Mouse (Mus musculus): ENCODE measurements at regions not wholly inside any gene's neighbourhood (a gene's known extent, or its start where the extent isn't known, plus 50 kb on each side); places are given as distances from the start of the nearest gene placed in this dataset.
"Not testable (repeated sequence)": the region's sequence is repeated elsewhere in the genome, so short reads cannot be mapped to it uniquely, and the experiment has no call there.

- no peak for DNase-seq (ENCODE audit: extremely low spot score, low spot score)
Observed at GRCm38 (mm10) chr13:18651658-18652057, 65.4 kb upstream of the Vps41 start.

- DNase-seq (ENCODE audit: extremely low spot score, low spot score): peak; percentile 31
Observed at GRCm38 (mm10) chr13:18614763-18615616, 102.1 kb upstream of the Vps41 start.

GRCm38 (mm10) chr13:18580718-18581550, 136.2 kb upstream of the Vps41 start:
- no peak for DNase-seq (ENCODE audit: extremely low spot score, low spot score)

GRCm38 (mm10) chr13:18576016-18576415, 141.1 kb upstream of the Vps41 start:
- no peak for DNase-seq (ENCODE audit: extremely low spot score, low spot score)

- no peak for DNase-seq (ENCODE audit: extremely low spot score, low spot score)
Observed at GRCm38 (mm10) chr13:18575599-18575998, 141.5 kb upstream of the Vps41 start.

GRCm38 (mm10) chr13:18542032-18542431, 144.5 kb upstream of the Pou6f2 start:
- DNase-seq (ENCODE audit: extremely low spot score, low spot score): not testable (repeated sequence)

GRCm38 (mm10) chr13:18530509-18530908, 133.0 kb upstream of the Pou6f2 start:
- no peak for DNase-seq (ENCODE audit: extremely low spot score, low spot score)

DNA sequence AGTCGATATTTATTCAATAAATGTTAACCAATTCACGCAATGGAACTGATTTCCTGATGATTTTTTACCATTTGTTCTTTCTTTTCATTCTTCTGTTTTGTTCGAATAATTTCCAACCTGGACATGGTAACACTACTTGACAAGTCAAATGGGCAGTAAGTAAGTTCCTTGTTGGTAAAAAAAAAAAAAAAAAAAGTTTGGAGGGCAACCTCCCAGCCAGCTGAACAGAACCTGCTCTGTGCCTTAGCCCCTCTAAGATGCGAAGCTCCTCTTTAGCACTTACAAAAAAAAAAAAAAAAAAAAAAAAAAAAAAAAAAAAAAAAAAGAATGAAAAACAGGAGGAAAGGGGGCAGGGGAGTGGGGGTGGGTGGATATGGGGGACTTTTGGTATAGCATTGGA, 100.7 kb upstream of the Pou6f2 start:
- DNase-seq (ENCODE audit: extremely low spot score, low spot score): no peak

DNA sequence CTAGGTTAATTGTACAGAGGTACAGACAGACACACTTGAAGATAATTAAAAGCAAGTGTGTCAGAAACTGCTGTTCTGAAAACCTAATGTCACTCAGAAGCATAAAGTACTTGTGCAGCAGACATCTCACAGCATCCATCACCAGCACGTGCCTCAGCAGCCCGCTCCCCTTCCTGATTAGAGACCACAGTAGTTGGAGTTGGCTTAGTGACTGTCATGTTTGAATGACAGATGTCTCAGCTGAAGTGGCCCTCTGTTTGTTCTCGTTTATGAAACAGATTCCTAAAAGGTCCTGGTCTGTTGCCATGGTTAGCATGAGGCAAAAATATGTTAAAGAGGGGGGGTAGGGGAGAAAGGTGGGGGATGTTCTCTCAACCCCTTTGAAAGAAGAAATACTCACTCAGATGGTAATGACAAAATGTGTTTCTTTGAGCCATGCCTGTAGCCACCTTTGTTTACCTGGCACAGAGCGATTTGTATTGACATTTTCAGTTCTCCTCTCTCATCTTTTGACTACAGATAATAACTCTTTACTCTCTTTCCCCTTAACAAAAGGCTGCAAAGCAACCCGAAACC, 100.2 kb upstream of the Pou6f2 start:
- no peak for DNase-seq (ENCODE audit: extremely low spot score, low spot score)

DNA sequence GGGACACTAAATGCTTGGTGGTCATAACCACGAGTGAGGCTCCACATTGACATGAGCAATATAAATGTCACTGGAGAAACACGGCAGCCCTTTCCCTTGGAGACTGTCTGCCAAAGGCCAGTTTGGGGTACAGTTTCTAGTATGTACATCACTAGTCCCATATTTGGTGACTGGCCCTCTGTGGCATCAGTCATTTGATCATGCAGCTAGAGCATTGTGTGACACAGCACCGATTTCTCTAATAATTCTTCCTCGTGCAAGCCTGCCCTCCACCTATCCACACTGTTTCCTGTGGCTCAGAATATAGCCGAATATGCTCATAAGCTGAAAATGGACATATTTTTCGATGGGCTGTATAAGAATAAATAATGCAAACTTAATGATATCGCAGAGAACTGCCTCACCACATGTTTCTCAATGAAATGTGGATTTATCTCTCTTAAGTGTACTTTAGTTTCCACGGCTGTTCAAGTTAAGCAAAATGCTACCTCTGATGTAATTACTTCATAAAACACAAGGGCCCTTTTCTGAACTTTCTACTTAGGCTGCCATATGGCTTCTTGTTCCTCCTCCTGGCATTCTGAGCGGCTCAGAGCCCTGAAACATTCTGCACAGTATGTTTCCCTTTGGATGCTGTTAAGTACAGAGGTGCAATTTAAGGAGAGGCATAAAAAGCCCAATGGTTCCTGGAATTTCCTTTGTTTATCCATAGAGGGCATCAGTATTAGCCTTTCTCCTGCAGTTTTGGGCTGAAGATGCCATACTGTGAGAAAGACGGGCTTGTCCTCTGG, 97.7 kb upstream of the Pou6f2 start:
- no peak for DNase-seq (ENCODE audit: extremely low spot score, low spot score)

GRCm38 (mm10) chr13:18485785-18486184, 88.3 kb upstream of the Pou6f2 start:
- DNase-seq (ENCODE audit: extremely low spot score, low spot score): not testable (repeated sequence)

GRCm38 (mm10) chr13:18485080-18485479, 87.6 kb upstream of the Pou6f2 start:
- no peak for DNase-seq (ENCODE audit: extremely low spot score, low spot score)

- DNase-seq (ENCODE audit: extremely low spot score, low spot score): no peak
Observed at GRCm38 (mm10) chr13:18476311-18476710, 78.8 kb upstream of the Pou6f2 start.

- no peak for DNase-seq (ENCODE audit: extremely low spot score, low spot score)
Observed at GRCm38 (mm10) chr13:18471534-18471933, 74.0 kb upstream of the Pou6f2 start.

DNA sequence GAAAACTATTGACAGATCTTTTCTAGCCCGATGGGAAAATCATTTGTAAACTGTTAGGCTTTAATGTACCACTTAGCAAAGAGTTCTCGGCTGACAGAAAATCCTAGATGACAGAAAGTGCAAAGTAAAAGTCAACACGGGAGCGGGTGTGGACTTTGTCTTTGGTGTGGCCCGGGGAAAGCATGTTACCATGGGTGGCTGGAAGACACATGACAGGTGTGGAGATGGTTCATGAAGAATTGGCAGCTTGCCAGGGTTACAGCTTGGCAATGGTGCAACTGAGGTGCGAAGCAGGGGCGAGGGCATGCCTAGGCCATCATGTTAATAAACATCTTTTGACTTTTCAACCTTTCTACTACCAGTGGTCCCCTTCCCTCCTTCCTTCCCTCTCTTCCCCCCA, 68.4 kb upstream of the Pou6f2 start:
- DNase-seq (ENCODE audit: extremely low spot score, low spot score): no peak

DNA sequence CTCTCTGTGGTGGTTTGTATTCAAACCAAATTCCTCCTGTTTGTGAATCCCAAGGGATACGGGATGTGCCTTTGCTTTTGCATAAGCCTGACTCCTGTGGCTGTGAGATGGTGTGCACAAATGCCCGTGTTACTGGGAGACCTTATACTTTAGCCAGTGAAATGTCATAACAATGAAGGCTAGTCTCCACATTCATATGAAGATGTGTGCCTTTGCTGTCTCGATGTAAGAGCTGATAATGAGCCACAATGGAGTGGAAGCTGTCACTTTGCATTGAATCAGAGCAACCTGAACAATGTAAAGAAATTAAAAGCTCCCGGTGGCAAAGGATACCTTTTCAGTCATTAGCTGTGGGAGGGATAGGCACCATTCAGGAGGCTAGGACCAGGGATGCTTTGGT, 64.7 kb upstream of the Pou6f2 start:
- DNase-seq (ENCODE audit: extremely low spot score, low spot score): no peak

- DNase-seq (ENCODE audit: extremely low spot score, low spot score): no peak
Observed at GRCm38 (mm10) chr13:18457337-18458236, 60.1 kb upstream of the Pou6f2 start.
